Mouse (Mus musculus) olfactory bulb, adult 2 months (tissue): ENCODE measurements around the gene Abhd2.

Source experiments
- CTCF ChIP-seq: fragments of 200-500 bp; IDR thresholded peaks from 2 replicates; pipeline ENCODE4 v1.5.1; 2012; ENCODE audit warnings: low read depth, mild to moderate bottlenecking, low read length, moderate library complexity; ENCODE audit not compliant: insufficient read depth
- POLR2A ChIP-seq: fragments of 200-500 bp; IDR thresholded peaks from 2 replicates; pipeline ENCODE4 v1.6.1; 2012; ENCODE audit warnings: mild to moderate bottlenecking, low read depth, low read length, moderate library complexity; ENCODE audit not compliant: insufficient read depth

GRCm38 (mm10) chr7:79394666-79395065 is 121.7 kb downstream of the Abhd2 start:
- TF ChIP-seq CTCF (no peak), POLR2A (no peak)
